Comparison of ENCODE assay signal across 8 mouse cellular contexts in genomic region chr2:58711935-58712334, GRCm38 (mm10).
A peak's percentile ranks its signal among the peaks of the same experiment; 100 is the strongest.
DNase-seq lines count a peak whose midpoint lies in the region; ATAC-seq lines count a peak whose summit lies in the region.

No protein-coding gene starts in this region.

- no peaks in the 10 kb centered on the region for H3K9me3 ChIP-seq in limb, embryonic 15.5 days

- no peak overlapping the region for H3K4me2 ChIP-seq in limb, embryonic 15.5 days

- H3K9ac ChIP-seq in limb, embryonic 15.5 days = no peak overlapping the region

- no peaks in the 10 kb centered on the region for H3K36me3 ChIP-seq in limb, embryonic 15.5 days

- H3K27ac ChIP-seq in limb, embryonic 15.5 days = peak overlapping the region; percentile 71

- DNase-seq in adrenal gland, adult (ENCODE audit: inconsistent age in 2 of 2, low spot score in 1 of 2) = peak; percentile 68 to 85
- no peak for DNase-seq in adrenal gland, postnatal 4 days (ENCODE audit: low spot score in 2 of 2)
- peak; percentile 35 for DNase-seq in urinary bladder, postnatal 14 days (ENCODE audit: low spot score)
- DNase-seq in urinary bladder, postnatal 10 days (ENCODE audit: low spot score) = no peak
- DNase-seq in heart, postnatal 4 days = peak; percentile 88
- DNase-seq in retina, postnatal 7 days (ENCODE audit: low read depth, low spot score) = peak; percentile 35
- DNase-seq in thymus, postnatal 0 days (ENCODE audit: low spot score) = no peak

- ATAC-seq in limb, embryonic 15.5 days (ENCODE audit: insufficient number of reproducible peaks, low FRiP score, low TSS enrichment, low read depth) = peak; percentile 74

- H3K4me3 ChIP-seq in limb, embryonic 15.5 days = no peak overlapping the region

- no peaks in the 10 kb centered on the region for H3K27me3 ChIP-seq in limb, embryonic 15.5 days

- H3K4me1 ChIP-seq in limb, embryonic 15.5 days = 0 out of 2 replicates have a peak, but pooled peaks cover 17% of the 10 kb centered on the region

- 17% methylated on average over 5 of the region's 5 CpGs for WGBS in limb, embryonic 15.5 days

Comparison
In these comparisons a context has a peak if more than half of its experiments do, and no peak if none do; other contexts are left out.
1. DNase-seq: peak in adrenal gland, adult (2 of 2), urinary bladder, postnatal 14 days (single experiment), heart, postnatal 4 days (single experiment) and retina, postnatal 7 days (single experiment); none in adrenal gland, postnatal 4 days (0 of 2), urinary bladder, postnatal 10 days (single experiment) and thymus, postnatal 0 days (single experiment).